Mouse (Mus musculus): ENCODE results near the gene Mark4.

Gene Mark4

DNA sequence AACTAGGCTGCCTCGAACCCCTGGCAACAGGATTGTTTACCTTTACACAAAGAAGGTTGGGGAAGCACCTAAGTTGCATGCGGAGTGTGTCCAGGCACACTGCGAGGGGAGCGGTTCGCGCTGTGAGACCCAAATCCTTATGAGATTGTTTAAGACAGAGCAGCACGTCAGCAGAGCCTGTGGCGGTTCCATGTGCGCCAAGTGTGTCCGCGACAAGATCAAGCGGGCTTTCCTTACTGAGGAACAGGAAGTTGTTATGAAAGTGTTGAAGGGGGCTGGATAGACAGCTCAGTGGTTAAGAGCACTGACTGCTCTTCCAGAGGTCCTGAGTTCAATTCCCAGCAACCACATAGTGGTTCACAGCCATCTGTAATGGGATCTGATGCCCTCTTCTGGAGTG lies 9.7 kb upstream of the Mark4 start:
- no peak for DNase-seq

DNA sequence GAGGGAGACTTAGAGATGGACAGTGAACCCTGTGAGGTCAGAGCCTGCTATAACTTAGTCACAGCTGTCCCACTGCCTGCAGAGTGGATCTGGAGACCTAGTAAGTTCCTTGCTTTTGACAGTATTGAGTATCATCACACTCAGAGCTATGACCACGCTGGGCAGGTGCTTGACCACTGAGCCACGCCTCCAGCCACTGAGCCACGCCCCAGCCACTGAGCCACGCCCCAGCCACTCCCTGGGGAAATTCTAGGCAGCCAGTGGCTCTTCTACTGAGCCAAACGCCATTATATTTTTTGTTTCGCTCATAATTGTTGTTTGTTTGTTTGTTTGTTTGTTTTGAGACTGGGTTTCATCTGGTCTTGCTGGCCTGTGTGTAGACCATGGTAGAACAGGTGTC lies 9.0 kb upstream of the Mark4 start:
- DNase-seq, result no peak

DNA sequence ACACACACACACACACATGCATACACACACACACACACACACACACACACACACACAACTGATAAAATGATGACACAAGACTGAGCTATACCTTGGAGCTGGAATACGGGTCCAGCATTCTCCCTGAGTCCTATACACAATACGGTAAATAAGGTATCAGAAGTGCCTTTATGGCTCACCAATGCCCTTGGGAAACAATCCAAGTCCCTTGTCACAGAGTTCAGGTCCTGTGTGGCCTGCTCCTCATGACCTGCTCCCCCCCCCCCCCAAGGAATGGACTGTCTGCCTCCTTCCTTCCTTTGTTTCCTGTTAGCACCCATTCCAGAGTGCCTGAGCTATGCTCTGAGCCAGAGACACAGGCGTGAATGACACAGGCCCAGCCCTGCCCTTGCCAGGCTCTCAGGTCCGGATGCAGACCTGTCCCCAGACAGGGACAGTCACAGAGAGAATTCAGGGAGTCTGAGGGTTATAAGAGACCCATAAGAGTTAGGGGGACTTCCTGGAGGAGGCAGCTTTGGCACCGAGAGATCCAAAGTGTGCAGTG lies 8.1 kb upstream of the Mark4 start:
- DNase-seq, result no peak

DNA sequence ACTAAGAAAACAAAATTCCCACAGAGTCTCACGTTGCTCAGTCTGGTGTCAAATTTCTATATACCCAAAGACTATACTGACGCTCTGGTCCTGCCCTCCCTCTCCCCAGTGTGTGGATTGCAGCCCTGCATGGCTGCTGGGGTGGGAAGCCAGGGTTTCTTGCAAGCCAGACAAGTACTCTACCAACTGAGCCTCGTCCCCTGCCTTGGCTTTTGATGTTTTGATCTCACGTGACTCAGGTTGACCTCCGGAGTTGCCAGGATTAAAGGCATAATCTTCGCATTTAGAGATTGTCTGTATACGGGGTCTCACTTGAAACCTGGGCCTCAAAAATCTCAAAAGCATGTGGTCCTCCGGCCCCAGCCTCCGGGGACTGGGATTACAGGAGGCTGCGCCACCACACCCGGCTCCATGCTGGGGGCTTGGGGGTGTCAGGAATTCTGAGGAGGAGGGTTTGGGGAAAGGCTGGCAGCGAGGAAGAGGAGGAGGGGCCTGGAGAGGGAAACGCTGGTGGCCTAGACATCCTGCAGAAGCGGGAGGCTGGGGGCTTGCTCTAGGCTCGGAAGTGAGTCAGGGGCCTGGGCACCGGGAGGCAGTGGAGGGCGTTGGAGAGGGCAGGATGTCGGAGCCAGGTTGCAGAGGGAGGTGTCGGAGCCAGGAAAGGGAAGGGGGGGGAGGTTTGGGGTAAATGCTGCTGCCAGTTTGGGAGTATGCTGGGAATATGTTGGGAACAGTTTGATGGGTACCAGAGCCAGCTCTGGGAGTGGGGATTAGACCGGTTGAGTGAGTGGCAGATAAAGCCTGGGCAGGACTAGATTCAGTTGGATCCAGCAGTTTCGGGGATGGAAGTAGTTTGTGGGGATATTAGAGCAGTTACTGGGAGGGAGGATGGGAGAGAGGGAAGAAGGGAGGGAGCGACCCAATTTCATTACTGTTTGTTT lies 6.0 kb upstream of the Mark4 start:
- DNase-seq, result no peak

DNA sequence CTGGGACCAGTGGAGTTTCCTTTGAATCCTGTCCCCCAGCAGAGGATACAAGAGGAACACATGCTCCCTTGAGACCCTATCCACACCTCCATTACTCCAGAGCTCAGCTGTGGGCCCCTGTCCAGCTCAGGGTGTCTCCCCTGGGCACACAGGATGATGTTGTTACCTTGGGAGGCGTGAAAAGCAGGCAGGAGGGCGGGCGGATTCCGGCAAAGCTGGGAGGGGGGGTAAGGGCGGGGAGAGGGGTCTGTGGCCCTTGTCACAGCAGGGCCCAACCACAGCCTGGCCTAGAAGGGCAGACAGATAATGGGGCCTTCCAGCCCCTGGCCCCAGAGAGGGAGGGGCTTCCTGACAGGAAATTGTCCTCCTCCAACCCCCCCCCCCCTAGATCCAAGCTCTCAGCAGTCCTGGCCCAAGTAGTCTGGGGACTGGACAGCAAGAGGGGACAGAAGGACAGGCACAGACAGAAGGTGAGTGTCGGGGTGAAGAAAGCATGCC lies 4.3 kb upstream of the Mark4 start, which contains the start of gene Exoc3l2:
TSS of gene Exoc3l2 (plus strand) at position 448 of the 498 bp plus-strand sequence.
- DNase-seq, result no peak

DNA sequence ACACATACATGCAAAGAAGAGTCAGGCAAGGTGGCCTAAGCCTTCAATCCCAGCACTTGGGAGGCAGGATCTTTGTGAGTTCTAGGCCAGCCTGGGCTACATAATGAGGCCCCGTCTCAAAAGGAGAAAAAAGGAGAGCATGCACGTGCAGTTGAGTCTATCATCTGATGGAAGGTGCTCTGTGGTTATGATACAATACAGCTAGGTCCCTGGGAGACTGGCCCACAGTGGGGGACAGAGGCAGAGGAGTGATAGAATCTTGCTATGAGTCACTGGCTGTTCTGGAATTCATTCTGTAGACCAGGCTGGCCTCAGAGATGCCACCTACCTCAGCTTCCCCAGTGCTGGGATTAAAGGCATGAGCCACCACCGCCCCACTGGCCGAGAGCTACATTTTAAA lies 3.8 kb upstream of the Mark4 start:
- DNase-seq, result no peak

DNA sequence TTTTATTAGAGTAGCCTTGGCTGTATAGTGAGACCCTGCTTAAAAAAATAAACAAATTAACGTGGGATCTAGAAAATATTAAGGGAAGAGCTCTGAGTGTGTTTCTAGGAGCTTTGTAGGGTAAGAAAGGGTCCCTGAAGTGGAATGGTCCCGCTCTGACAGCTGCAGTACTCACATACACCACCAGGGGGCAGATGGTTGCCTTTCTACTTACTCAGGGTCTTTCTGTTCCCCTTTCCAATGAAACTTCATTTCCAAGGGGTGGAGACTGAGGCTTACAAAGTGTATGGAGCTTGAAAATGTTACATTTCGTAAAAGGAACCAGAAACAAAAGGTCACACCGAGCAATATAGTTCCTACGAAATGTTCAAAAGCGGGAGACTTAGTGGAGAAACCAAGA lies 2.9 kb upstream of the Mark4 start:
- peak; percentile 92 for DNase-seq

DNA sequence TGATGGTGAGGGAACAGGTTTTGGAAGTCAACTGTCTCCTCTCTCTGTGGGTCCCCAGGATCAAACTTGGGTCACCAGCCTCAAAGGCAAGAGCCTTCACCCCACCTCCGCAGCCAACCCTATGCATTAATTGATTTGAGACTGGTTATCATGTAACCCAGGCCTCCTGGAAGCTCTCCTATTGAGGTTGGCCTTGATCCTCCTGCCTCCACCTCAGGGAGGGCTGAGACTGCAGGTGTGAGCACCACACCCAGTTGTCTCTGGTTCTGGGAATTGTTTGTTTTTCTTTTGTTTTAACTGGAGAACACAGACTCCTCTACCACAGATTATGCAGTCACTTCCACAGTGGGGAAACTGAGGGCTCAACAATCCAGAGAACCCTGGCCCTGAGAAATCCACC lies 1.9 kb upstream of the Mark4 start:
- no peak for DNase-seq

DNA sequence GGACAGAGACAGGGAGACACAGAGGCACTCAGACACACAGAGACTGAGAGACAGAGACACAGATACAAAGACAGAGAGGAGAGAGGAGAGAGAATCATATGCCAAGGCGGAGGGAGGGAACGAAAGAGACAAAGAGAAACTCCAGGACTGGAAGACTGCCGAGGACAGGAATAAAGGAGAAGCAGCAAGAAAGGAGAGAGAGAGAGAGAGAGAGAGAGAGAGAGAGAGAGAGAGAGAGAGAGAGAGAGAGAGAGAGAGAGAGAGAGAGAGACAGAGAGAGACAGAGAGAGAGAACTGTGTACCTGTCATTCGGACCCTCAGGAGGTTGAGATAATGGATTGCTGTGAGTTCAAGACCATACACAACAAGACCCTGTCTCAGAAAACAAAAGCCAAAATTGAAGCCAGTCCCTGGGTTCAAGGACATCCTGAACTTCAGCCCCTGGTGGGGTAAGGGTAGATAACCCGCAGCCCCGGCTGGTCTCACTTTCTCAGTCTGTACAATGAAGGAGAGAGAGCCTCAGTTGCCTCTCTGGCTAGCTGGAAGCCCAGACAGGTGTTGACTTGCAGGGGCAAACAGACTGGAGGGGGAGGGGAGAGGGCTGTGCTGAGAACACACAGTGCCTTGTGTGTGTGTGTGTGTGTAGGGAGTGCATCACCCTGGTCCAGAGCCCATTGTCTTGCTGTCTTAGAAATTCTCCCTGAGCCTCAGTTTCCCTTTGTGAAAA lies 686 bp upstream of the Mark4 start:
- DNase-seq, result no peak

DNA sequence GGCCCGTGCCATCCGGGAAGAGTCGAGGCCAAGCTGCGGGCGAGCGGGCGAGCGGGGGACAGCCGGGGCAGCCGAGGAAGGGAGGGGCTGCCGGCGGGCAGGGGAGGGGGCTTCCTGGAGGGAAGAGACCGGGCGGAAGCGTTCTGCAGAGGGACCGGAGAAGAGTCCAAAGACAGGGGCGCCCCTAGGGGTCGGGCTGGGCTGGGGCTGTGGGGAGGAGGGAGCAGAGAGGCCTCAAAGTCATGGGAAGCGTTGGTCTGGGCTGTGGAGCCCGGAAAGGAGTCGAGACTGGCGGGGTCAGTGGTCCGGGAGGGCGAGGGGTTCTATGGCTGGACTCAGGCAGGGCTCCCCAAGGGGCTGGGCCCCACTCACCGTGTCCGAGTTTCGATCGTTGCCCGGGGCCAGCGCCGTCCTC lies 542 bp downstream of the Mark4 start:
- DNase-seq, result peak; percentile 74

DNA sequence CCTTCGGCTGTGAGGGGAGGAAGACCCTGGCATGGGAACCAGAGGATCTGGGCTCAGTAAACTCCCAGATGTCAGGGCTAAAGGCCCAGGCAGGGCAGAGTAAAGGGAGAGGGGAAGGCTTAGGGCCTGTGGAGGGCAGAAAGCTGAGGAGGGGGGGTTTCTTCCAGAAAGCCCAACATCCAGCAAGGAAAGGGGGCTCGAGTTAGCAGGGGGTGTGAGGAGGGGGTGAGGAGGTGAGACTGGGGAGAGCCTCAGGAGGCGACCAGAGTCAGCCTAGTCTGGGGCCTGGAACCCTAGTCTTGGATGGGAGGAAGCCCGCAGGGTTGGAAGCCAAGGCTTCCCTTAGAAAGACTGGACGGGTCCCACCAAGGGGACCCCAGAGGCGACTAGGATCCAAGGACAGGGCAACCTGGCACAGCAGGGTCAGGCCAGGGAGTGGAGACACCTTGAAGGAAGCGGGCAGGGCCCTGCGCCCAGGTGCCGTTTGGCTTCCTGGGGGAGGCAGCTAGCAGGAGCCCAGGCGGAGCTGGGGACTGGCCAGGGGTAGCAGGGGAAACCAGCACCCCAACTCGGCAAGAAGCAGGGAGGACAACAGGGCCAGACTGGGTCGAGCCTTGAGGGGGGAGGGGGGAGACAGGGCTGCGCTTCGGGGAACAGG lies 1.1 kb downstream of the Mark4 start:
- no peak for DNase-seq

DNA sequence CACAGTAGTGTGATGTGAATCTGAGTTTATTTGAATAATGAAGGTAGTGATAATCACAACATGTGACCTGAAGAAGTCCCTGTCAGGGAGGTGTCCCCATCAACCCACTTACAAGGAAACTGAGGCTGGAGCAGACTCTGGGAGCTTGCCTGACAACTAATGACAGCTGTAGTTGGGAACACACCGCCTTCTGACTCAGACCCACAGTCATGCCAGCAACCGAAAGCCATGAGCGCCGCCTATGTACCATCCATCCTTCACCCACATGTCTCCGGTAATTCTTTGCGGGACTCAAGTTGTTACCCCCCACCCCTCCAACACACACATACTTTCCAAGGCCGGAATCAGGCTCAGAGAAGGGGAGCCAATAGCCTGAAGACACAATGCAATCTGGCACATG lies 2.0 kb downstream of the Mark4 start:
- no peak for DNase-seq

DNA sequence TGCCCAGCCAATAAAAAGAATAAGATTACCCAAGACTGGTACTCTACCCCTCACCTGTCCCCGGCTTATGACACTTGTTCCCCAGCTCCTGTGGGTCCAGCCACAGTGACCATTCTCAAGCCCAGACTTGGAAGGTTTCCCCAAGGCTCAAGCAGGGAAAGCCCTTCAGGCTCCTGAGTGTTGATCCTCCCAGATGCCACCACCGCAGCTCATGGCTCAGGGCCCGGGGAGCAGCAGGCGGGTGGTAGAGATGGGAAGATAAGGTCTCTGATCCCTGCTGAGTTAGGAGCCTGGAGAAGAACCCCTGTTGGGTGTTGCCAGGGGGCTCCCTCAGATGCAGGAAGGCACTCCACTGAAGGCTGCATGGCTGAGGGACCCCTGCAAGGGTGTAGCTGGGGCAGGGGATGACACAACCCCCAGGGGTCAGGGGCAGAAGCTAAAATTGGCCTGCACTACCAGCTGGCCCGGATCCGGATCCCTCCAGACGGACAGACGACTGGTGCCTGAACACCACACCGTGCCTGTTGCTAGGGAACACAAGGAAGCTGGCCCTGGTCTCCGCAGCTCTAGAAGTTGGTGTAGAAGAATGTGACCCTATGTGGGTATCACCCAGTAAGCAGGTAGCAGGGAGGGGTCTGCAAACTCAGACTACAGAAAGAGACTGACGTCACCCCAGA lies 2.7 kb downstream of the Mark4 start:
- no peak for DNase-seq

DNA sequence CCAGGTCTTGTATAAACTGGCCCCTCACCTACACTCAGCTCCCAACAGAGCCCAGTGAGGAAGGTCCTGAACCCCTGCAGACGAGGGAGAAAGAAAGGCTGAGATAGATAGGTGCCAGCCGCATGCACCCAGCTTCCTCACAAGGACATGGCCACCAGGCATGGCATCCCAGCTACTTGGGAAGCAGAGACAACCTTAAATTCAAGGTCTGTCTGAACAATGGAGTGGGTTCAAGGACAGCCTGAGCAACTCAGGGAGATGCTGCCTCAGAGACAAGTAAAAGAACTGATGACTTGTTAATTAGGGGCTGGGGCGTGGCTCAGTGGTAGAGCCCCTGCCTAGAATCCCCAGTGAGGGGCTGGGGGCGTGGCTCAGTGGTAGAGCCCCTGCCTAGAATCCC lies 3.4 kb downstream of the Mark4 start:
- DNase-seq, result no peak

DNA sequence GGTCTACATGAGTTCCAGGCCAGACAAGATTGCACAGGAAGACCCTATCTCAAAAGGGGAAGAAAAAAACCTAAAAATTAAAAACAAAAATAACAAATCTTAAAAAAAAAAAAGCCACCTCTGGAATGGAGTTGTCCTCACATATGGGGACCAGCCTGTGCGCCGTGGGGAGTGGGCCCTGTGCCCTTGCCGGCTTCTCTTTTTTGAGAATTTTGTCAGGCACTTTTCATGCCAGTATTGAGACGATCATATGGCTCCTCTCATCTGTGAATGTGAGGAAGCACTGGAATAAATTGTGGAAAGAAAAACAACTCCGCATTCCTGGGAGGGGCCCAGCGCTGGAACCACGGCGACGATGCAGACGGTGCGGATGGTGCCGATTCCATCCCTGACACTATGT lies 9.5 kb downstream of the Mark4 start:
- no peak for DNase-seq

DNA sequence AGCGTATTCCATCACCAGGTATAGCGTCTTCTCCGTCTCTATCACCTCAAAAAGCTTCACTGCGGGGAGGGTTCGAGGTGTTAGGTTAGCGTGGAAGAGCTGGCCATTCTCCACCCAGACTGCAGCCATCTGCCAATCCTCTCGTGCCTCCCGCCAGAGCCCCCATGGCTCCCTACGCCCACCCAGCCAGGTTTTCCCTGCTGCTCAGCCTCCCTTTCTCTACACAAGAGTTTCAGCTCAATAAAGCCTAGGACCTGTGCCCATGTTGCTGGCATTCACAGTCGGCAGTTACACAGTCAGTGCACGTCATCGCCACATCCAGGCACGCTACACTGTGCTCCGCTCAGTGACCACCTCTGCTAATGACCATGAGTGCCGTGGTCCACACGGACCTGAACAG lies 10.9 kb downstream of the Mark4 start:
- no peak for DNase-seq

DNA sequence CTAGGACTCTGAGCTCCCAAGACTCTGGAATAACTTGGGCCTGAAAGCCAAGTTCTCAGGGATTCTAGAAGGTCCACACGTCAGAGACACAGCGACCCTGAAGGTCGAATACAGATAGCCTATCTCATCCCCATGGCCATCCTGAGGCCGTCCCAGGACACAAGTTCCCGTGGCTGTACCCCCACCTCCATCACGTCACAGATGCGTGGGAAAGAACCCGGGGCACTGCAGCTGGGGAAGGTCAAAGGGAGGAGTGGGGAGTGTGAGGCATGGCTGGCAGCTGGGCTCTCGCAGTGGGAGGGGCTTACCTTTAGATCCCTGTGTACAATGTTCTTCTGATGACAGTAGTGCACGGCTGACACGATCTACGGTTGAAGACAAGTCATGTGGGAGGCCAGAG lies 13.8 kb downstream of the Mark4 start:
- DNase-seq, result no peak

DNA sequence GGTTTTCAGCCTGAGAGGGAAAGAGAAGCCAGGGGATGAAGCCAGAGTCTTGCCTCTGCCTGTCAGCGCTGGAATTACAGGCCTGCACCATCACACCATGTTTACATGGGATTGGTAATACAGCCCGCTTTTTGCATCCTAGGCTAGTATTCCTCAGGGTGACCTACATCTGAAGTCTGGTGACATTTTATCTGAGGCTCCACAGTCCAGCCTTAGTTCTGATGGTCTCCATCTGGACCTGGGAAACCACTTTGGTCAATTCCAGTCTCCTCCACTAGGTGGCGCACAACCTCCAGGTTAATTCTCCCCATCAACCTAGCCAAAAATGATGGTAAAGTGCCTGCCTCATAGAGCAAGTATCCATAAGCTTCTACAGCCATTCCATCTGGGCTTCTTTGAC lies 15.3 kb downstream of the Mark4 start:
- peak; percentile 93 for DNase-seq

DNA sequence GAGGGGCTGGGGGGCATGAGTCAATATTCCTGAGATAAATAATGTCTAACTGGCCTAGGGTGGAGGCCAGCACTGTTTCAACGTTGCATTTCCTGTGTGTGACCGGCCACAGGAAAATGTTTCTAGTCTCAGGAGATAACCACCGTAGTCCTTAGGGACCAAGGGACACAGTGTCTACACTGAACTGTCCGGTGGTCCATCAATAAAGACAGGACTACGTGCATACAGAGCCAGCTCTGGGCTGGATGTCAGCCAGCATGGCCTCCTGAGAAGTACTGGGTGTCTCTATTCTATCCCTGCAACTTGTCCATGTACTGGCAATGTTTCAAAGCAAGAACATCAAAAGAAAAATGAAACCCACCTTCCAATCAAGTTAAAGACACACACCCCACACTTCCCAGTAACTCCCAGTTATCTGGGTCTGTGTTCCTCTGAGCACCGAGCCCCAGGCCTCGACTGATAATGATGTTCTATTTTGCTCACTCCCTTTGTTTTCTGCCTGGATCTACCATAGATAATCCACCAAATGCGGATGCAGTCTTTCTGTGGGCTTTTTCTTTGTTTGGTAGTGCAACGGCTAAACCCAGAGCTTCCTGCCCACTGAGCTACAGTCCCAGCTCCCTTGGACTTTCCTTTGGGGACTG lies 17.1 kb downstream of the Mark4 start:
- no peak for DNase-seq

DNA sequence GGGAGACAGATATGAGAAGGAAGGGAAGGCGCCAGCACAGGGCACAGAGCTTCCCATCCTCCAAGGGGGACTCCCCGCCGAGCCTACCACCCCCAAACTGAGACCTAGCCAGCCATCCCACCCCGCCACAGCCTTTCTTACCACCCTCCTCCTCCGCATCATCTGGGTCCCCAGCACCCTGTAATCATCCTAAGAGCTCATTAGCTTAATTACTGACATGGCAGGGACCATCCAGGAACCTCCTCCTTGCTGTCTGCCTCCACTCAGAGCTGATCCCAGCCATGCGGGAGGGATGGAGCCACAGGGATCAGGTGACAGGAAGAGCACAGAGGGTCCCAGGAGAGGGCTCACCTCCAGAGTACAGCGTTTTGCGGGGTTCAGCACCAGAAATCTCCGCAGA lies 21.6 kb downstream of the Mark4 start:
- DNase-seq, result no peak

DNA sequence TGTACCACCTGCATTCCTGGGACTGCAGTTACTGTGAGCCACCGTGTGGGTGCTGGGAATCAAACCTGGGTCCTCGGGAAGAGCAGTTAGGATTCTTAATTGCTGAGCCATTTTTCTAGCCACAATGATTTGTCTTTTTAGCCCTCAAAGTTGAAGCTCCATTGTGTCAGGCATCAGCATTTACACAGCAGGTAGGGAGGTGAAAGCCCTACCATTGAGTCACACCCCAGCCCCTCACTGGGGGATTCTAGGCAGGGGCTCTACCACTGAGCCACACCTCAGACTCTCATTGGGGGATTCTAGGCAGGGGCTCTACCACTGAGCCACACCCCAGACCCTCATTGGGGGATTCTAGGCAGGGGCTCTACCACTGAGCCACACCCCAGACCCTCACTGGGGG lies 22.3 kb downstream of the Mark4 start:
- no peak for DNase-seq

DNA sequence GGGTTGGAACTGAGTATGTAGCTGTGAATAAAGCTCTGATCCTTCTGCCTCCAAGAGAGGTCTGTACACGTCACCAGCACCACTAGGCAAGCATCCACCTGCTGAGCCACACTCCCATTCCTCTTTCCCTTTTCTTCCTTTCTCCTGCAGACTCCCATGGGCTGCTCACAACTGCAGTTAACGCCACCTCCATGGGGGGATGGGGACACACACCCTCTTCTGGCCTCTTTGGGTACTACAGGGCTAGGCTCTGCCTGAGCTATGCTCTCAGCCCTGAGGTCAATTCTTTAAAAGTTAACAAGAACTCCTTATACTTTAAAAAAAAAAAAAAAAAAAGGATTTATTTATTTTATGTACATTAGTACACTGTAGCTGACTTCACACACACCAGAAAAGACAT lies 26.1 kb downstream of the Mark4 start:
- DNase-seq, result no peak
